ENCODE assay signal across 29 mouse cellular contexts in genomic region chr12:33064266-33064665, GRCm38 (mm10). TPM values are rescaled to one million over a fixed set of nuclear protein-coding genes. Genes with fewer than 3 reads are reported as not detected.
DNase-seq lines count a peak whose midpoint lies in the region; ATAC-seq and TF ChIP-seq lines count a peak whose summit lies in the region.
"Had no signal": no experiment of that assay in that cellular context is flagged by ENCODE, and none has a peak within 500 bp of the region (broad histone marks: within the 10 kb centered on the region; RNA-seq: fewer than 3 reads in every experiment).

No protein-coding gene starts in this region.

- TF ChIP-seq CTCF in left cerebral cortex, adult 2 months (IDR thresholded peaks at IDR 0.05), result no peak
- no peak for TF ChIP-seq CTCF in MEL (IDR thresholded peaks at IDR 0.05 in 2 of 3, conservative IDR thresholded peaks at IDR 0.05 in 1 of 3; ENCODE audit: control insufficient read depth in 1 of 3, insufficient read depth in 1 of 3, low read depth in 2 of 3, low read length in 3 of 3, poor library complexity in 1 of 3, severe bottlenecking in 1 of 3)
- TF ChIP-seq CTCF in olfactory bulb, adult 2 months (IDR thresholded peaks at IDR 0.05; ENCODE audit: insufficient read depth, low read depth, low read length), result no peak

- H3K4me3 ChIP-seq in left cerebral cortex, adult 2 months, result no peak overlapping the region
- no peak overlapping the region for H3K4me3 ChIP-seq in MEL (ENCODE audit: control insufficient read depth in 1 of 2, insufficient read depth in 1 of 2, low read depth in 2 of 2, low read length in 2 of 2)
- no peak overlapping the region for H3K4me3 ChIP-seq in olfactory bulb, adult 2 months (ENCODE audit: insufficient read depth, low read depth, low read length)
- H3K4me3 ChIP-seq: embryonic facial prominence, embryonic 12.5 days; embryonic facial prominence, embryonic 15.5 days; heart, adult 2 months; heart, embryonic 10.5 days; heart, embryonic 13.5 days had no signal

- no peak for TF ChIP-seq EP300 in MEL (IDR thresholded peaks at IDR 0.05; ENCODE audit: low read depth in 1 of 2, low read length in 2 of 2)

- TF ChIP-seq RAD21 in MEL (IDR thresholded peaks at IDR 0.05; ENCODE audit: low read depth, low read length), result no peak

- intact Hi-C loops in left cerebral cortex, adult 2 months (cut with DNase I), result loop anchor here (5.0 kb wide), 1 partner anchor 38 kb away; no protein-coding TSS in a partner anchor

- no peaks in the 10 kb centered on the region for H3K9me3 ChIP-seq in MEL (replicated peaks; ENCODE audit: insufficient read depth, low read length)
- H3K9me3 ChIP-seq: embryonic facial prominence, embryonic 12.5 days; embryonic facial prominence, embryonic 15.5 days; heart, embryonic 10.5 days; heart, embryonic 13.5 days had no signal

- no peak for DNase-seq in left cerebral cortex, adult 2 months (ENCODE audit: extremely low spot score in 1 of 2, low spot score in 2 of 2)
- no peak for DNase-seq in left cerebral cortex, adult 8-10 months (ENCODE audit: low spot score in 2 of 2)
- DNase-seq in MEL (ENCODE audit: low read depth, low spot score), result peak; percentile 33
- no peak for DNase-seq in kidney, adult 8-10 months
- no peak for DNase-seq in MN1 (ENCODE audit: low spot score)
- DNase-seq: adrenal gland, adult 2 months; adrenal gland, postnatal 14 days; cerebellum, adult 11 months; cerebellum, adult 2 months; cerebellum, postnatal 14 days; gastrocnemius, postnatal 25 days; heart, adult 2 months; heart, postnatal 14 days; heart, postnatal 4 days had no signal

- H3K36me3 ChIP-seq in MEL (ENCODE audit: control insufficient read depth in 1 of 2, insufficient read depth in 2 of 2, low read length in 2 of 2), result peaks cover 0 to 5% of the 10 kb centered on the region in 2 experiments; a peak in 1 of 4 replicates
- H3K36me3 ChIP-seq: embryonic facial prominence, embryonic 12.5 days; embryonic facial prominence, embryonic 15.5 days; heart, embryonic 10.5 days; heart, embryonic 13.5 days had no signal

- H3K9ac ChIP-seq in MEL (ENCODE audit: control insufficient read depth, low read depth, low read length, poor library complexity, severe bottlenecking), result no peak overlapping the region
- H3K9ac ChIP-seq: embryonic facial prominence, embryonic 12.5 days; embryonic facial prominence, embryonic 15.5 days; heart, embryonic 13.5 days; hindbrain, embryonic 14.5 days had no signal

- ATAC-seq in hematopoietic stem cell, adult 5-6 weeks (replicated peaks in 1 of 2; ENCODE audit: insufficient read depth in 1 of 2, low FRiP score in 2 of 2, low TSS enrichment in 1 of 2, low read depth in 1 of 2, poor library complexity in 2 of 2, severe bottlenecking in 2 of 2), result peak; percentile 55 to 71; a peak in 2 of 4 replicates
- ATAC-seq: CD4-positive, CD25-positive, alpha-beta regulatory T cell, adult 4 months; forebrain, embryonic 14.5 days; hindbrain, postnatal 0 days; inflammation-experienced regulatory T-cells, adult 6 months; intestine, embryonic 16.5 days; Patski had no signal

- peak overlapping the region; percentile 49; the same call in 1 of the 2 replicates for H3K27ac ChIP-seq in left cerebral cortex, adult 2 months
- H3K27ac ChIP-seq in MEL (ENCODE audit: control insufficient read depth, low read depth, low read length), result no peak overlapping the region
- peak overlapping the region; percentile 79; the same call in 1 of the 2 replicates for H3K27ac ChIP-seq in olfactory bulb, adult 2 months (ENCODE audit: insufficient read depth, low read depth, low read length)
- H3K27ac ChIP-seq: embryonic facial prominence, embryonic 12.5 days; embryonic facial prominence, embryonic 15.5 days; heart, adult 2 months; heart, embryonic 10.5 days; heart, embryonic 13.5 days; hindbrain, embryonic 14.5 days; hindbrain, postnatal 0 days had no signal

- no peak for TF ChIP-seq POLR2A in MEL (IDR thresholded peaks at IDR 0.05; ENCODE audit: control insufficient read depth in 1 of 2, insufficient read depth in 1 of 2, low read depth in 1 of 2, low read length in 2 of 2, poor library complexity in 1 of 2)
- no peak for TF ChIP-seq POLR2A in olfactory bulb, adult 2 months (IDR thresholded peaks at IDR 0.05; ENCODE audit: insufficient read depth, low read depth, low read length)

- H3K79me2 ChIP-seq in MEL (ENCODE audit: control insufficient read depth, insufficient read depth, low read length, poor library complexity), result no peaks in the 10 kb centered on the region

- WGBS in olfactory bulb, adult 2 months, result 33% methylated on average over 2 of the region's 2 CpGs

- H3K27me3 ChIP-seq in MEL (ENCODE audit: control insufficient read depth in 1 of 2, insufficient read depth in 2 of 2, low read length in 2 of 2), result peaks cover 0 to 1% of the 10 kb centered on the region in 2 experiments; a peak in 1 of 4 replicates
- H3K27me3 ChIP-seq: embryonic facial prominence, embryonic 12.5 days; embryonic facial prominence, embryonic 15.5 days; heart, embryonic 13.5 days had no signal

- H3K4me1 ChIP-seq in MEL (ENCODE audit: control insufficient read depth in 1 of 2, insufficient read depth in 2 of 2, low read length in 2 of 2), result peaks cover 8 to 22% of the 10 kb centered on the region in 2 experiments
- peaks cover 35% of the 10 kb centered on the region for H3K4me1 ChIP-seq in olfactory bulb, adult 2 months (ENCODE audit: control insufficient read depth, insufficient read depth, low read length)

TF ChIP-seq in MEL, 35 proteins besides CTCF, POLR2A, EP300 and RAD21:
- TF ChIP-seq ZNF384 (IDR thresholded peaks at IDR 0.05; ENCODE audit: low read depth, low read length) (no peak), MAFK (IDR thresholded peaks at IDR 0.05; ENCODE audit: borderline replicate concordance, low read depth, low read length) (no peak), ELF1 (IDR thresholded peaks at IDR 0.05; ENCODE audit: low read depth, low read length) (no peak), SMC3 (IDR thresholded peaks at IDR 0.05; ENCODE audit: low read depth, low read length) (no peak), ZKSCAN1 (IDR thresholded peaks at IDR 0.05; ENCODE audit: low read depth, low read length) (no peak), ZMIZ1 (IDR thresholded peaks at IDR 0.05; ENCODE audit: low read depth, low read length) (no peak)
TF ChIP-seq in MEL: peak in this region for 0.

RNA-seq across cellular contexts. Expression of gene Cdhr3, which starts 28.4 kb away (rescaled TPM):
- 1 to 10 TPM; 1.4 to 2.4 TPM for total RNA-seq in left cerebral cortex, adult 2 months (2021)
- 1 to 10 TPM in 3 of 4 experiments, under 1 TPM in 1; 0.78 to 3.9 (median 2.6) TPM for total RNA-seq in left cerebral cortex, adult 8-10 months (2022)
- total RNA-seq in MEL (2012; rRNA removed), result not detected in 2 replicates
- not detected for polyA plus RNA-seq in MEL (2012; ENCODE audit: insufficient read depth in 1 of 2, insufficient read length in 2 of 2, low read depth in 1 of 2, low replicate concordance in 2 of 2, missing spikeins in 1 of 2)
- not detected in 2 replicates for total RNA-seq in hematopoietic stem cell, adult 5-6 weeks (2017)
- not detected in 2 replicates for polyA plus RNA-seq in olfactory bulb, adult 2 months (2012; ENCODE audit: insufficient read depth, insufficient read length, low replicate concordance, missing spikeins)
- total RNA-seq: adrenal gland, adult 2 months; adrenal gland, postnatal 14 days; heart, postnatal 4 days had no signal
- polyA plus RNA-seq: adrenal gland, adult 2 months; C2C12; embryonic facial prominence, embryonic 12.5 days; forebrain, embryonic 11.5 days; Patski had no signal
